Mouse (Mus musculus) intestine, embryonic 14.5 days (tissue): ENCODE measurements around the gene Ruvbl2. TPM values are rescaled to one million over a fixed set of nuclear protein-coding genes. Genes with fewer than 3 reads are reported as not detected.
"Not testable (repeated sequence)": the region's sequence is repeated elsewhere in the genome, so short reads cannot be mapped to it uniquely, and the experiment has no call there.

ENCODE experiments used
- ATAC-seq: fragments of 200-750 bp; cut with Nextera tagmentation; replicated peaks from 2 replicates; pipeline ENCODE4 v1.8.0; 2017; ENCODE audit warnings: low read depth, moderate number of reproducible peaks, moderate TSS enrichment, moderate library complexity; ENCODE audit not compliant: low FRiP score, low TSS enrichment
- DNase-seq: peaks from one replicate; pipeline ENCODE4 v3.0.0-alpha.2; 2018; ENCODE audit warnings: low spot score
- H3K27ac ChIP-seq: fragments of 300-500 bp; sonication (generic); 2 replicates; pipeline ENCODE4 v1.5.1; 2014; ENCODE audit warnings: low read depth, mild to moderate bottlenecking, control low read depth
- H3K27me3 ChIP-seq: fragments of 300-500 bp; sonication (generic); replicated peaks from 2 replicates; pipeline ENCODE4 v1.6.1; 2014; ENCODE audit warnings: low read length, control low read depth; ENCODE audit not compliant: control insufficient read depth, insufficient read depth
- H3K36me3 ChIP-seq: fragments of 300-500 bp; sonication (generic); 2 replicates; pipeline ENCODE4 v1.6.1; 2014; ENCODE audit warnings: low read length, control low read depth; ENCODE audit not compliant: control insufficient read depth, insufficient read depth
- H3K4me1 ChIP-seq: fragments of 300-500 bp; sonication (generic); replicated peaks from 2 replicates; pipeline ENCODE4 v1.6.1; 2014; ENCODE audit warnings: low read length, control low read depth, mixed read lengths; ENCODE audit not compliant: control insufficient read depth, insufficient read depth
- H3K4me2 ChIP-seq: fragments of 300-500 bp; sonication (generic); 2 replicates; pipeline ENCODE4 v1.6.1; 2014; ENCODE audit warnings: low read length
- H3K4me3 ChIP-seq: fragments of 300-500 bp; sonication (generic); 2 replicates; pipeline ENCODE4 v1.5.1; 2014; ENCODE audit warnings: low read depth, low read length, control low read depth, mixed read lengths
- H3K9ac ChIP-seq: fragments of 300-500 bp; sonication (generic); 2 replicates; pipeline ENCODE4 v1.6.1; 2014; ENCODE audit warnings: mild to moderate bottlenecking, low read length
- H3K9me3 ChIP-seq: fragments of 300-500 bp; sonication (generic); 2 replicates; pipeline ENCODE4 v1.6.1; 2016; ENCODE audit warnings: low read length, control low read depth; ENCODE audit not compliant: control insufficient read depth
- WGBS: fragments of 180-500 bp; shearing (Covaris S2); extraction: QIAGEN DNeasy Blood & Tissue Kit; methylation state at CpG from one replicate; pipeline ENCODE4 v1.1.7; 2014; 5-methylcytosine and 5-hydroxymethylcytosine counted together
- polyA plus RNA-seq: library from polyadenylated mRNA; unstranded; fragments of >200 nt; fragmentation: Nextera tagmentation; extraction: Ambion mirVana; gene quantifications from 2 replicates; pipeline ENCODE4 v1.2.1, GENCODE M21; 2014

Ruvbl2 gene
- polyA plus RNA-seq, 1 experiment from 2014 or later = 164 TPM

GRCm38 (mm10) chr7:45405091-45406075 is 32.5 kb downstream of the Ruvbl2 start, which contains the start of gene Kcna7:
Gene Kcna7 (plus strand): TSS chr7:45405653.
- ATAC-seq = peak; percentile 22; the same call in 1 of the 2 replicates
- Histone ChIP-seq H3K27ac (no peak within 1 kb of the TSS), H3K4me1 (0 out of 2 replicates have a peak, but pooled peaks cover 4% of the 10 kb centered on the region), H3K4me3 (peak within 1 kb of the TSS; percentile 36), H3K27me3 (peaks cover 54% of the 10 kb centered on the region), H3K4me2 (peak within 1 kb of the TSS; percentile 52), H3K9me3 (no peaks in the 10 kb centered on the region), H3K36me3 (no peaks in the 10 kb centered on the region), H3K9ac (no peak within 1 kb of the TSS; the same call in 1 of the 2 replicates)
- DNase-seq = peak; percentile 85
- WGBS = 16% methylated on average over 28 of the region's 28 CpGs

DNA sequence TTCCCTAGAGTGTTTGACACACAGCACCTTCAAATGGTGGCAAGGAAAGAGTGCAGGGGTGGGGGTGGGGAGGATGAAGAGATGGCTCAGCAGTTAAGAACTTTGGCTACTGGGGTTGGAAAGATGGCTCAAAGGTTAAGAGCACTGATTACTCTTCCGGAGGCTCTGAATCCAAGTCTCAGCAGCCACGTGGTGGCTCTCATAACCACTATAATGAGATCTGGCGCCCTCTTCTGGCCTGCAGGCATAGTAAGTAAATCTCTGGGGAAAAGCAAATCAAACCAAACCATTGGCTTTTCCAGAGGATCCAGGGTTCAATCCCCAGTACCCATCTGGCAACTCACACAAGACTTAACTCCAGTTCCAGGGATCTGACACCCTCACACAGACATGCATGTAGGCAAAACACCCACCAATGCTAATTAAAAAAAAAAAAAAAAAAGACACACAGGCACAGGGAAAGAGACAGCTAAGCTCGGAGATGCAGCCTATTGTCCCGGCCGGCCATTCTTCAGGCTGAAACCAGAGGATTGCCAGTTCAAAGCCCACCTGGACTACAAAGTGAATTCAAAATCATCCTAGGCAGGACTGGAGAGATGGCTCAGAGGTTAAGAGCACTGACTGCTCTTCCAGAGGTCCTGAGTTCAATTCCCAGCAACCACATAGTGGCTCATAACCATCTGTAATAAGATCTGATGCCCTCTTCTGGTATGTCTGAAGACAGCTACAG is 34.2 kb downstream of the Ruvbl2 start:
- H3K4me2 ChIP-seq = no peak overlapping the region
- H3K4me3 ChIP-seq = no peak overlapping the region
- no peak overlapping the region for H3K9ac ChIP-seq
- DNase-seq = peak; percentile 78
- WGBS = 48% methylated on average over 6 of the region's 6 CpGs
- ATAC-seq = no peak
- H3K9me3 ChIP-seq = no peaks in the 10 kb centered on the region
- no peak overlapping the region for H3K27ac ChIP-seq
- peaks cover 37% of the 10 kb centered on the region for H3K27me3 ChIP-seq
- 0 out of 2 replicates have a peak, but pooled peaks cover 4% of the 10 kb centered on the region for H3K4me1 ChIP-seq
- no peaks in the 10 kb centered on the region for H3K36me3 ChIP-seq

DNA sequence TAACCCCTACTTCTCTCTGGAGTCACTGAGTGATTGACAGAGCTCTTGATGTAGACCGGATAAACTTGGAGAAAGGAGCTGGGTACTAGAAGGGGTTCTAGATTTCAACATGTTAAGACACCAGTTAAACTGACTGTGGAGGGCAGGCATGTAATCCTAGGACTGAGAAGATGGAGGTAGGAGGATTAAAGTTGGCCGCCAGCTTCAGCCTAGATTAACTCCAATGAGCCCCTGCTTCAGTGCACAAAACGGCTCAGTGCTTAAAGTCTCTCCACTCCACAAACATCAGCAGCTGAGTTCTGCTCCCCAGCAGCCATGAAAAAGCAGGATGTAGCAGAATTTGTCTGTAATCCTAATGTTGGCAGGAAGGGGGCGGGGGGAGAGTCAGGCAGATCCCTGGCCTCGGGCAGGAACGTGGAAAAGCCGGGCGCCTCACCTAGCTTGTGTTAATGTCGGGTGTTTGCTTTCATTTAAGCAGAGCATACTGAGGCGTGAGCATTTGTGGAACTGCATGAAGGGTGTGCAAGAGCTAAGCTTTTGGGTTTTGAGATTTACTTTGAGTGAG is 36.3 kb downstream of the Ruvbl2 start:
- Histone ChIP-seq H3K4me3 (no peak overlapping the region), H3K4me1 (0 out of 2 replicates have a peak, but pooled peaks cover 4% of the 10 kb centered on the region), H3K27me3 (peaks cover 16% of the 10 kb centered on the region), H3K36me3 (no peaks in the 10 kb centered on the region), H3K9ac (no peak overlapping the region), H3K4me2 (no peak overlapping the region), H3K9me3 (no peaks in the 10 kb centered on the region), H3K27ac (no peak overlapping the region)
- ATAC-seq = no peak
- WGBS = 67% methylated on average over 10 of the region's 10 CpGs
- DNase-seq = no peak

DNA sequence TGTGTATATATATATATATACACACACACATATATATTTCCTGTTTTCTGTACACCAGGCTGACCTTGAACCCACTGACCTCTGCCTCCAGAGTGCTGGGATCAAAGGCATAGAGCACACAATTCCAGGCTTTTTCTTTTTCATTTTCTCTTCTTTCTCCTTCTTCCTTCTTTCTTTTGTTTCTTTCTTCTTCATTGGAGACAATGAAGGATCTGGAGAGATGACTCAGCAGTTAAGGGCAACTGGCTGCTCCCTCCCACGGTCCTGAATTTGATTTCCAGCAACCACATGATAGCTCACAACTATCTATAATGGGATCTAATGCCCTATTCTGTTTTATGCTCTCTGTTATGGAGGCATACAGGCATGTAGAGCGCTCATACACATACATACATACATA is 41.1 kb downstream of the Ruvbl2 start:
- no peak for ATAC-seq
- WGBS = 71% methylated on average over 2 of the region's 2 CpGs
- no peak overlapping the region for H3K4me3 ChIP-seq

DNA sequence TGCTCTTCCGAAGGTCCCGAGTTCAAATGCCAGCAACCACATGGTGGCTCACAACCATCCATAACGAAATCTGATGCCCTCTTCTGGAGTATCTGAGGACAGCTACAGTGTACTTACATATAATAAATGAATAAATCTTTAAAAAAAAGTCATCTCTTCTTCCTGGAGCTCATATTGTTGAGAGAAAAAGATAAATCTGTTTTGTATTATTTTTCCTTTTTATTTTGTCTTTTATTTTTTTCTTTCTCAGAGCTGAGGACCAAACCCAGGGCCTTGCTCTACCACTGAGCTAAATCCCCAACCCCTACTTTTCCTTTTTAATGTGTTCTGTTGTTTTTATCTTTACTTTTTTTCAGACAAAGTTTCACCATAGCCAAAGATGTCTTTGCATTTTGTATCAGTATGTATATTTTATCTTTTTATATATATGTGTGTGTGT is 41.5 kb downstream of the Ruvbl2 start:
- Histone ChIP-seq H3K4me2 (peak overlapping the region; percentile 55), H3K27ac (peak overlapping the region; percentile 82), H3K36me3 (peaks cover 23% of the 10 kb centered on the region), H3K4me1 (peaks cover 15% of the 10 kb centered on the region), H3K4me3 (peak overlapping the region; percentile 91)
- ATAC-seq = peak; percentile 49
- H3K27me3 ChIP-seq, DNase-seq, H3K9me3 ChIP-seq, H3K9ac ChIP-seq: not testable (repeated sequence)
- 3% methylated on average over 3 of the region's 3 CpGs for WGBS

More for the DNA sequence above, 41.1 kb downstream of the Ruvbl2 start:
- DNase-seq = no peak
- Histone ChIP-seq H3K36me3 (peaks cover 18% of the 10 kb centered on the region), H3K27me3 (no peaks in the 10 kb centered on the region), H3K9ac (no peak overlapping the region), H3K27ac (no peak overlapping the region), H3K4me1 (peaks cover 15% of the 10 kb centered on the region), H3K9me3 (no peaks in the 10 kb centered on the region), H3K4me2 (no peak overlapping the region)

DNA sequence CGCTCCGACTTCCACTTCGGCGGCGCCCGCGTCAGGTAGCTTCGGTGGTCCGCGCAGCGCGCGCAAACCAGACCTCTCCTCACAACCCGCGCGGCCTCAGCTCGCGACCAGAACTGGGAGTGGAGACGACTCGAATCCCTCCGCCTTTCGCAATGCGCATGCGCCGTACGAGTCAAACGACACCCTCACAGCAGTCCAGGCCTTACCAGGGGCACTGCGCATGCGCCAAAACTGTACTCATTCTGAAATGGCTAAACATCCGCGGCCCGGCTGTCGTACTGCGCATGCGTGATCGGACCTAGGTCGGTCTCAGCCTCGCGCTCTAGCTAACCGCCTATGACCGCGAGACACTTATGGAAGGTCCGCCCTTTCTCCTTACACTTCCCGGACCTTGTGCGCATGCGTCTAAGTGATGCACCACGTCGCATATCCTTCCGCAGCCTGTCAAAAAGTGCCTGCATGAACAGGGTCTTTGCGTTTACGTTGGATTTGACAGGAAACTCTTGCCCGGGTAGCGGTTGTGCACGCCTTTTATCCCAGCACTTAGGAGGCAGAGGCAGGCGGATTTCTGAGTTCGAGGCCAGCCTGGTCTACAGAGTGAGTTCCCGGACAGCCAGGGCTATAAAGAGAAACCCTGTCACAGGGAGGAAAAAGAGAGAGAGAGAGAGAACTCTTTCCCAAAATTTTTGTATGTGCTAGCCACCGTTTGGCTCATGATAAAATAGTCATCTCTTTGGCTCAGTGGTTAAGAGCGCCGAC is 42.1 kb downstream of the Ruvbl2 start, which contains the start of gene Snrnp70:
Gene Snrnp70 (minus strand): TSS at position 165 of the 759 bp plus-strand sequence.
- peak; percentile 100 for DNase-seq
- H3K27ac ChIP-seq = peak within 1 kb of the TSS; percentile 93
- peaks cover 15% of the 10 kb centered on the region for H3K4me1 ChIP-seq
- H3K9ac ChIP-seq = peak within 1 kb of the TSS; percentile 83
- ATAC-seq = peak; percentile 98
- no peaks in the 10 kb centered on the region for H3K27me3 ChIP-seq
- peaks cover 27% of the 10 kb centered on the region for H3K36me3 ChIP-seq
- peak within 1 kb of the TSS; percentile 100 for H3K4me2 ChIP-seq
- H3K4me3 ChIP-seq = peak within 1 kb of the TSS; percentile 91
- WGBS = under 1% methylated on average over 60 of the region's 60 CpGs
- H3K9me3 ChIP-seq = no peaks in the 10 kb centered on the region

DNA sequence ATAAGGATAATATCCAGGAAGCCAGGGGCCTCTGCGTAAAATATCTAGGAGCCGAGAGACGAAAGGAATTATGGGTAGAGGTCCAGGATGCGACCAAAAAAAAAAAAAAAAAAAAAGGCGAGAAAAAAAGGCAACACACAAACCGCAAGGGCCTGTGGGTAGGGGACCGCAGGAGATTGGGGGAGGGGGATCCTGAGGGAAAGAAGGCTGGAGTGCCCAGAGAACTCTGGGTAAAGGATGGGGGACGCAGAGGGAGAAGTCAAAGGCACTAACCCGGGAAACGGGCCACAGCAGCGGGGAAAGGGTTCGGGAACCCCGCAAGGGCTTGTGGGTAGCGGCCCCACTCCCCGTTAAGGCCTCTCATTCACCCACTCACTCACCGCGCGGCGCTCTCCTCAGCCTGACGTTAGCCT is 42.8 kb downstream of the Ruvbl2 start:
- DNase-seq (no peak), ATAC-seq (peak; percentile 77)
- H3K4me1 ChIP-seq = peaks cover 15% of the 10 kb centered on the region
- peak overlapping the region; percentile 83 for H3K9ac ChIP-seq
- H3K27me3 ChIP-seq = no peaks in the 10 kb centered on the region
- H3K9me3 ChIP-seq = no peaks in the 10 kb centered on the region
- H3K4me3 ChIP-seq = peak overlapping the region; percentile 91
- H3K36me3 ChIP-seq = peaks cover 33% of the 10 kb centered on the region
- peak overlapping the region; percentile 93 for H3K27ac ChIP-seq
- 0% methylated on average over 19 of the region's 20 CpGs for WGBS
- H3K4me2 ChIP-seq = peak overlapping the region; percentile 100
